Mouse (Mus musculus) stomach, postnatal 0 days (tissue): Measurements from ENCODE around the gene Cers2. TPM values are rescaled to one million over a fixed set of nuclear protein-coding genes. Genes with fewer than 3 reads are reported as not detected.

Experiments
- ATAC-seq: fragments of 200-750 bp; cut with Nextera tagmentation; 2 replicates; pipeline ENCODE4 v1.8.0; 2017; ENCODE audit not compliant: low FRiP score, low TSS enrichment
- DNase-seq: peaks from one replicate; pipeline ENCODE4 v3.0.0-alpha.2; 2016; ENCODE audit warnings: low spot score
- H3K27ac ChIP-seq: fragments of 300-500 bp; sonication (generic); replicated peaks from 2 replicates; pipeline ENCODE4 v1.5.1; 2014; ENCODE audit warnings: mild to moderate bottlenecking, control low read depth
- H3K27me3 ChIP-seq: fragments of 300-500 bp; sonication (generic); 2 replicates; pipeline ENCODE4 v1.6.1; 2014; ENCODE audit warnings: low read length; ENCODE audit not compliant: control insufficient read depth, insufficient read depth
- H3K36me3 ChIP-seq: fragments of 300-500 bp; sonication (generic); 2 replicates; pipeline ENCODE4 v1.6.1; 2014; ENCODE audit warnings: low read length, mixed read lengths; ENCODE audit not compliant: control insufficient read depth, insufficient read depth
- H3K4me1 ChIP-seq: fragments of 300-500 bp; sonication (generic); replicated peaks from 2 replicates; pipeline ENCODE4 v1.6.1; 2014; ENCODE audit warnings: antibody characterized with exemption; ENCODE audit not compliant: control insufficient read depth, insufficient read depth
- H3K4me2 ChIP-seq: fragments of 300-500 bp; sonication (generic); replicated peaks from 2 replicates; pipeline ENCODE4 v1.6.1; 2014; ENCODE audit warnings: low read depth, mild to moderate bottlenecking, control low read depth, moderate library complexity
- H3K4me3 ChIP-seq: fragments of 300-500 bp; sonication (generic); 2 replicates; pipeline ENCODE4 v1.5.1; 2014; ENCODE audit warnings: low read depth, low read length, control low read depth
- H3K9ac ChIP-seq: fragments of 300-500 bp; sonication (generic); 2 replicates; pipeline ENCODE4 v1.6.1; 2014; ENCODE audit warnings: mild to moderate bottlenecking, low read length, control low read depth, mixed read lengths
- H3K9me3 ChIP-seq: fragments of 300-500 bp; sonication (generic); 2 replicates; pipeline ENCODE4 v1.6.1; 2016; ENCODE audit warnings: low read length; ENCODE audit not compliant: control insufficient read depth
- CTCF ChIP-seq: IDR thresholded peaks from 2 replicates; pipeline ENCODE4 v1.5.1; 2016; ENCODE audit warnings: antibody characterized with exemption, low read depth, mild to moderate bottlenecking, moderate library complexity
- EP300 ChIP-seq: optimal IDR thresholded peaks from 2 replicates; pipeline ENCODE3; 2016; ENCODE audit warnings: antibody characterized with exemption
- WGBS: fragments of 180-500 bp; shearing (Covaris S2); extraction: QIAGEN DNeasy Blood & Tissue Kit; methylation state at CpG from one replicate; pipeline ENCODE4 v1.1.7; 2014; 5-methylcytosine and 5-hydroxymethylcytosine counted together
- polyA plus RNA-seq: library from polyadenylated mRNA; unstranded; fragments of >200 nt; fragmentation: Nextera tagmentation; extraction: Ambion mirVana; gene quantifications from 2 replicates; pipeline ENCODE4 v1.2.1, GENCODE M21; 2015

The Cers2 gene
- polyA plus RNA-seq, 1 experiment from 2014 or later: 75.0 TPM

DNA sequence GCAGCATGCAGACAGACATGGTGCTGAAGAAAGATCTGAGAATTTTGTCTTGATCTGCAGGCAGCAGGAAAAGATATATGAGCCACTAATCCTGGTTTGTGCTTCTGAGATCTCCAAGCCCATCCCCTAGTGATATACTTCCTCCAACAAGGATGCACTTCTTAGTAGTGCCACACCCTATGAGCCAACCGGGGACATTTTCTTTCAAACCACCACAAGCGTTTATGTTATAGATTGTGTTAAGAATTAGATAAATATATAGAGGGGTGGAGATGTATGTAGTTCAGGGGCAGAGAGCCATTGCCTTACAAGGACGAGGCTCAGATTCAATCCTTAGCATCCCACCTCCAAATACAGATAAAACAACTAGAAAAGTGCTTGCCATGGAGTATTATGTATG is 4.1 kb upstream of the Cers2 start:
- TF ChIP-seq EP300 (no peak), CTCF (no peak)
- no peak overlapping the region for H3K4me2 ChIP-seq
- H3K9me3 ChIP-seq: no peaks in the 10 kb centered on the region

DNA sequence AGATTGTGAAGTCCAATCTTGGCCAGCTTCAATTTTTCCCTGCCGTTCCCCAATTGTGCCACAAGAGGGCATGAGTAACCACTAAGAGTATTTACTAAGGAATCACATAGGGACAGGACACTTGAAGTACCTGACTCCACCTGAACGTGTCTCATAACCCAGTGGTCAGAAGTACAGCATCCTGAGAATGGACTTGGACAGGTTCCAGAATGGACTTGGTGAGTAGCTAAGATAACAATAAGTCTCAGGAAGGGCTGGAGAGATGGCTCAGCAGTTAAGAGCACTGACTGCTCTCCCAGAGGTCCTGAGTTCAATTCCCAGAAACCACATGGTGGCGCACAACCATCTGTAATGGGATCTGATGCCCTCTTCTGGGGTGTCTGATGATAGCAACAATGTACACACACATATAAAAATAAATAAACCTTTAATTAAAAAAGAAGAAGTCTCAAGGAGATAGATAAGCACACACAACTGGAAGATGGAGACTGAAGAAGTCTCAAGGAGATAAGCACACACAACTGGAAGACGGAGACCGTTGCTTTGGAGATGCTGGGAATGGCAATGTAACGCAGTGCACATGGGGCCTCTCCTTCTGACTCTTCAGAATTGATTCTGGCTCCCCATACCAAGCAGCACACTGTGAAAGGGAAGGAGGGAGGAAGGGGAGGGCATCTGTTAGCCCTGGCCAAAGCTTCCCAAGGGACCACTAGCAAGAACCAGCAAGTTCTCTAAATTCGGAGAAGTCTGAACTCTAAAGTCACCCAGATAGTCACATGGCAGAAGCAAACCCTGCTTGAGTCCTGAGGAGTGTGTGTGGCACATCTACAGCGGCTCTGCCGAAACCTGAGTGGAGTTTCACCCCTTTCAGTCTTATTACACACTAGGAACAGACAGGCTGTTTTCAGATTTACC is 3.4 kb upstream of the Cers2 start:
- no peak overlapping the region for H3K4me2 ChIP-seq
- H3K4me3 ChIP-seq: no peak overlapping the region
- H3K27me3 ChIP-seq: no peaks in the 10 kb centered on the region
- no peaks in the 10 kb centered on the region for H3K9me3 ChIP-seq
- DNase-seq (peak; percentile 69), ATAC-seq (no peak; the same call in 1 of the 2 replicates)
- H3K27ac ChIP-seq: no peak overlapping the region
- H3K9ac ChIP-seq: no peak overlapping the region
- H3K36me3 ChIP-seq: no peaks in the 10 kb centered on the region
- 0 out of 2 replicates have a peak, but pooled peaks cover 1% of the 10 kb centered on the region for H3K4me1 ChIP-seq
- WGBS: 66% methylated on average over 9 of the region's 9 CpGs
- TF ChIP-seq EP300: no peak
- TF ChIP-seq CTCF: peak; percentile 83

More for the DNA sequence above, 4.1 kb upstream of the Cers2 start:
- H3K9ac ChIP-seq: no peak overlapping the region
- no peaks in the 10 kb centered on the region for H3K27me3 ChIP-seq
- no peaks in the 10 kb centered on the region for H3K36me3 ChIP-seq
- no peak for ATAC-seq
- H3K4me1 ChIP-seq: no peaks in the 10 kb centered on the region
- no peak overlapping the region for H3K27ac ChIP-seq
- 42% methylated on average over 3 of the region's 3 CpGs for WGBS
- H3K4me3 ChIP-seq: no peak overlapping the region
- DNase-seq: no peak

DNA sequence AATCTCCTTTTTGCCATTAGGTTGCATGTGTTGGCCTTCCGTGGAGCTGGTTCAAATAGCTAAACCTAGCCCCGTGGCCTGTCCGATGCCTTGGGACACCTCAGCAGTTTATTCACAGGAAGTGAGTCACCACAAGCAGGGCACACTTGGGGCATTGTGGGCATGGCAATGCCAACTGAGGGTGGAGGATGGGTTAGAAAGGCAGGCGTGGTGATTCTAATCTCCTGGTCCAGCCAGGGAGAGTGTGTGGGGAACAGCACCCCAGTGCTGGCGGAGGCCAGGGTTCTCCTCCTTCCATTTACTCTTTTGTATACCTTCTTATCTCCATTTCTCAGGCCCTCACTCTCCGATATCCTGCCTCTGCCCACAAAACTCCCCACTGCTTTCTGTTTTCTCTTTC is 2.0 kb upstream of the Cers2 start:
- TF ChIP-seq EP300 (no peak), CTCF (no peak)
- H3K27me3 ChIP-seq: no peaks in the 10 kb centered on the region
- H3K9ac ChIP-seq: no peak overlapping the region
- H3K4me1 ChIP-seq: peaks cover 9% of the 10 kb centered on the region; the same call in 1 of the 2 replicates
- no peaks in the 10 kb centered on the region for H3K36me3 ChIP-seq
- no peaks in the 10 kb centered on the region for H3K9me3 ChIP-seq
- no peak overlapping the region for H3K4me3 ChIP-seq
- H3K27ac ChIP-seq: no peak overlapping the region
- ATAC-seq: no peak
- 54% methylated on average over 6 of the region's 6 CpGs for WGBS
- no peak overlapping the region for H3K4me2 ChIP-seq
- DNase-seq: peak; percentile 40

DNA sequence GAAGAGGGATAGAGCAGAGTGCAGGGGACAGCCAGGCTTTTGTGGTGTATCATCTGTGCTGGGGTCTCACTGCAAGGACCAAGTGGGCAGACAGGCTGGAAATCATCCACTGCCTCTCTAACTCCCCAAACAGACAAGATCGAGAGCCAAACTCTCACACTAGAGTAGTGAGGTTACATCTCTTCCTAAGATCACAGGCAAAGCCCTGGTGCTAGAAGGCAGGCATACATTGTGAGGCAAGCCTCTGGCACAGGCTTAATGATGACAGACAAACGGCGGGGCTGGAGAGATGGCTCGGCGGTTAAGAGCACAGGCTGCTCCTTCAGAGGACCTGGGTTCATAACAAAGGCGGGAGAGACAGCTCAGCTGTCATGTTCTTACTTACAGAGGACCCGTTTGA is 1.1 kb upstream of the Cers2 start:
- Histone ChIP-seq H3K4me2 (no peak overlapping the region), H3K36me3 (no peaks in the 10 kb centered on the region), H3K9ac (no peak overlapping the region), H3K27ac (no peak overlapping the region), H3K9me3 (no peaks in the 10 kb centered on the region), H3K4me1 (peaks cover 12% of the 10 kb centered on the region; the same call in 1 of the 2 replicates), H3K27me3 (no peaks in the 10 kb centered on the region), H3K4me3 (no peak overlapping the region)
- TF ChIP-seq EP300 (no peak), CTCF (no peak)
- ATAC-seq: no peak
- DNase-seq: peak; percentile 13
- 62% methylated on average over 7 of the region's 7 CpGs for WGBS

DNA sequence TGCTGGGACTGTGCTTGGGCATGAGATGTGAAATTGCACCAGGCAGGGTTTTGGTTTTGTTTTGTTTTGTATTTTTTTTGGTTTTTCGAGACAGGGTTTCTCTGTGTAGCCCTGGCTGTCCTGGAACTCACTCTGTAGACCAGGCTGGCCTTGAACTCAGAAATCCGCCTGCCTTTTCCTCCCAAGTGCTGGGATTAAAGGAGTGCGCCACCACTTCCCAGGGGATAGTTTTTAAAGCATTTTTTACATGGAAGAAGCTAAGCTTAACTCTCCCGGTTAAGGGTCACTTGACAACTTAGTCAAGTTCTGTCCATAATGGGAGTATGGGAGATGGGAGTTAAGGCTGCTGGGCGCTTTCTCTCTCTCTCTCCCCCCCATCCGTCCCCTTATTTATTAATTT is 516 bp upstream of the Cers2 start:
- Histone ChIP-seq H3K9ac (peak overlapping the region; percentile 97; the same call in 1 of the 2 replicates), H3K4me3 (no peak overlapping the region), H3K27ac (0 out of 2 replicates have a peak overlapping the region, but pooled peaks have one; percentile 94), H3K9me3 (no peaks in the 10 kb centered on the region), H3K4me1 (peaks cover 12% of the 10 kb centered on the region; the same call in 1 of the 2 replicates), H3K4me2 (peak overlapping the region; percentile 75; the same call in 1 of the 2 replicates), H3K36me3 (no peaks in the 10 kb centered on the region), H3K27me3 (no peaks in the 10 kb centered on the region)
- WGBS: 80% methylated on average over 6 of the region's 6 CpGs
- no peak for ATAC-seq
- DNase-seq: no peak
- no peak for TF ChIP-seq EP300
- TF ChIP-seq CTCF: no peak
